Mouse (Mus musculus) macrophage (primary cell): ENCODE data around the gene Tnc. TPM values are rescaled to one million over a fixed set of nuclear protein-coding genes. Genes with fewer than 3 reads are reported as not detected.

Source experiments
- H3K27ac ChIP-seq: fragments of 350-480 bp; formaldehyde crosslinking; 2 replicates; pipeline ENCODE4 v1.9.0; 2021
- H3K36me3 ChIP-seq: fragments of 350-480 bp; formaldehyde crosslinking; 2 replicates; pipeline ENCODE4 v1.9.0; 2021; ENCODE audit errors: inconsistent target
- H3K4me3 ChIP-seq: fragments of 350-480 bp; formaldehyde crosslinking; 2 replicates; pipeline ENCODE4 v1.9.0; 2021; ENCODE audit errors: inconsistent target
- H3K79me2 ChIP-seq: fragments of 350-480 bp; formaldehyde crosslinking; 2 replicates; pipeline ENCODE4 v1.9.0; 2021; ENCODE audit errors: inconsistent target
- WGBS: methylation state at CpG from one replicate; pipeline ENCODE4 v1.1.7; 2026; ENCODE audit warnings: inconsistent platforms; ENCODE audit not compliant: missing documents; 5-methylcytosine and 5-hydroxymethylcytosine counted together
- polyA plus RNA-seq: library from polyadenylated mRNA; stranded (reverse); fragments of 250-400 nt; gene quantifications from 3 replicates; pipeline ENCODE4 v1.2.4, GENCODE M21; 2018; ENCODE audit warnings: inconsistent platforms

Tnc gene
- polyA plus RNA-seq, 1 experiment from 2014 or later, result 0.06 TPM

GRCm38 (mm10) chr4:64048177-64048576, 1.4 kb upstream of the Tnc start:
- Histone ChIP-seq H3K27ac (no peak overlapping the region), H3K36me3 (no peaks in the 10 kb centered on the region), H3K79me2 (no peaks in the 10 kb centered on the region), H3K4me3 (no peak overlapping the region)
- 69% methylated on average over 7 of the region's 7 CpGs for WGBS

GRCm38 (mm10) chr4:64043893-64044292, 2.9 kb downstream of the Tnc start:
- no peaks in the 10 kb centered on the region for H3K36me3 ChIP-seq
- WGBS, result 55% methylated on average over 4 of the region's 4 CpGs

GRCm38 (mm10) chr4:64043371-64043770, 3.4 kb downstream of the Tnc start:
- no peak overlapping the region for H3K27ac ChIP-seq
- no peak overlapping the region for H3K4me3 ChIP-seq
- H3K36me3 ChIP-seq, result no peaks in the 10 kb centered on the region
- no peaks in the 10 kb centered on the region for H3K79me2 ChIP-seq
- WGBS, result 86% methylated on average over 6 of the region's 6 CpGs

More at GRCm38 (mm10) chr4:64043893-64044292, 2.9 kb downstream of the Tnc start:
- Histone ChIP-seq H3K79me2 (no peaks in the 10 kb centered on the region), H3K4me3 (no peak overlapping the region), H3K27ac (no peak overlapping the region)

- Histone ChIP-seq H3K27ac (no peak overlapping the region), H3K79me2 (no peaks in the 10 kb centered on the region), H3K4me3 (no peak overlapping the region), H3K36me3 (no peaks in the 10 kb centered on the region)
- WGBS, result 76% methylated on average over 2 of the region's 2 CpGs
These were observed 7.7 kb downstream of the Tnc start for GRCm38 (mm10) chr4:64039091-64039490.

DNA sequence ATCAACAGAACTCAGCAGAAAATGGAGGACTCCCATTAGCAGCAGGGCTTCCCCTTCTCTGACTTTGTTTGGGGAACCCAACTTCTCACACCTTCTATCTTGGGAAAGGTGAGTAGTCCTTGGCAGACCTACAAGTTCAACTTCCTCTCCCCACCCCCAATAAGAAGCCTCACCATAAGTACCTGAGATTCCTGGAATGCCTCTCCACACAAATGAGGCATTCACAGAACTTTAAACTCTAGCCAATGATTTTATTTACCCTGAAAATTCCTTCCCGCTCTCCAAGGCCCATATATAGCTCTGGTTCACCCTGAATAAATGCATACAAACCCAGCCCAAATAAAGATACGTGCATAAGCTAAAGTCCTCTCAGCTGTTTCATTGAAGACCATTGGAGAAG, 9.3 kb downstream of the Tnc start:
- 88% methylated on average over 2 of the region's 2 CpGs for WGBS
- no peaks in the 10 kb centered on the region for H3K36me3 ChIP-seq
- H3K27ac ChIP-seq, result no peak overlapping the region
- no peaks in the 10 kb centered on the region for H3K79me2 ChIP-seq
- H3K4me3 ChIP-seq, result no peak overlapping the region

- Histone ChIP-seq H3K36me3 (no peaks in the 10 kb centered on the region), H3K4me3 (no peak overlapping the region), H3K27ac (no peak overlapping the region), H3K79me2 (no peaks in the 10 kb centered on the region)
- WGBS, result 86% methylated on average over 1 of the region's 1 CpGs
These were observed 12.1 kb downstream of the Tnc start for GRCm38 (mm10) chr4:64034724-64035123.

- Histone ChIP-seq H3K27ac (no peak overlapping the region), H3K36me3 (no peaks in the 10 kb centered on the region), H3K79me2 (no peaks in the 10 kb centered on the region), H3K4me3 (no peak overlapping the region)
- WGBS, result 58% methylated on average over 2 of the region's 2 CpGs
These were observed 13.6 kb downstream of the Tnc start for GRCm38 (mm10) chr4:64033191-64033590.

GRCm38 (mm10) chr4:64029486-64029885, 17.3 kb downstream of the Tnc start:
- Histone ChIP-seq H3K4me3 (no peak overlapping the region), H3K36me3 (no peaks in the 10 kb centered on the region), H3K79me2 (no peaks in the 10 kb centered on the region), H3K27ac (no peak overlapping the region)
- 71% methylated on average over 1 of the region's 1 CpGs for WGBS

- 93% methylated on average over 6 of the region's 6 CpGs for WGBS
- Histone ChIP-seq H3K4me3 (no peak overlapping the region), H3K79me2 (no peaks in the 10 kb centered on the region), H3K27ac (no peak overlapping the region), H3K36me3 (no peaks in the 10 kb centered on the region)
These were observed 21.2 kb downstream of the Tnc start for GRCm38 (mm10) chr4:64025591-64025990.

DNA sequence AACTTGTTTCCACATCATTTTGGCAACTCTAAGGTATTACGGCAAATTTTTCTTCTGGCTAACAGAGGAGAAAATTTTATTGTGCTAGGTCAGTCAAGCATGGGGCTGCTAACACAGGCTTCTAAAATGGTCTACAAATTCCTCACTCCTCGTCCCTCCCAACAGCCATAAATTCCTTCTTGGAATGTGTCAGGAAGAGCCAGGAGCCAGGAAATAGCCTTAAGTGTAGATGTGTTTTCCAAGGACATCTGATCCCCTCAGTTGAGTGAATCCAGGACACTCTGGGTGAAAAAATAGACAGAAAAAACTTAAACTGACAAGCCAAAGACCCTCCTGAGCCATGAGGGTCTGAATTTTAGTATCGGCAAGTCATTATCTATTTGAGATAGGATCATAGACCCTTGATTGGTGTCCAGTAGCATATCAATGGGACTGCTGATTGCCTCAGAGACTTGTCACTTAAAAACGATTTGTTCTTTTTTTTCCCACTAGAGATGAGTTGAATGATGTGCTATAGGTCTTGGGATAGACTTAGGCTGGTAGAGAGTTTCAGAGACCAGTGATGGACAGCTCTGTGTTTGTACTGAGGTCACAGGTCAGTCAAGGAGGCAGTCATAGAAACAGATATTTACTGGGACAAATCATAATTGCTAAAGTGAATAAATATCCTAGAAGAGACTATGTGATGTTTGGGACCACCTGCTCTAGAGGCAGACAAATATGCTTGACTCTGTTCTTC, 22.6 kb downstream of the Tnc start:
- H3K79me2 ChIP-seq, result no peaks in the 10 kb centered on the region
- 65% methylated on average over 4 of the region's 4 CpGs for WGBS
- no peaks in the 10 kb centered on the region for H3K36me3 ChIP-seq
- no peak overlapping the region for H3K27ac ChIP-seq
- H3K4me3 ChIP-seq, result no peak overlapping the region

DNA sequence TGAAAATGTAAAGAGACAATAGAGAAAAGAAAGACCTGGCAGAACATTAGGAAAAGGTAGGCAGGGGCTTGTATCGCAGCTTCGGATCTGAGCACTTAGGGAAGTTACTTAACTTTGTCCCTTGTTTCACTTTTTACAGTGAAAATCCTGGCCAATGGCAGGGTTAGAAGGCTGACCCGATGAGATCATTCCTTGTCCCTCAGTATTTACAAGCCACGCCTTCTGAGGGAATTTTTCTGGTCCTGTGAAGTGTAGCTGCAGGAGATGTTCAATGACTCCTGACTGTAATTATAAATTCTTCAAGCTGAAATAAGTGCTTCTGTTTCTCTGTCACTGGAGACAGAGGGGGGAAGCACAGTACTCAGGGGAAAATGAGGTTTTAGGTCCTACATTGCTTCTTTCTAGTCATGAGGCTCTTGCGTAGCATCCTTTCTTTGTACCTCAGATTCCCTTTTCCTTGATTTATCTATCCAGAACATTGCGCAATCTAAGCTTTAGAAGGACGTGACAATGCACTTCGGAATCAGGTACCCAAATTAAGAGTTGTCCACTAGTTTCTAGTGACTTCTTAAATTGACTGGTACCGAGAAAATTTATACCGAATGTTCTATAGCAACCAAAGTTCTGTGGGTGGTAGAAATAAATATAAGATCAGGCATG, 25.8 kb downstream of the Tnc start:
- no peaks in the 10 kb centered on the region for H3K79me2 ChIP-seq
- WGBS, result 91% methylated on average over 10 of the region's 10 CpGs
- no peak overlapping the region for H3K27ac ChIP-seq
- no peaks in the 10 kb centered on the region for H3K36me3 ChIP-seq
- no peak overlapping the region for H3K4me3 ChIP-seq

DNA sequence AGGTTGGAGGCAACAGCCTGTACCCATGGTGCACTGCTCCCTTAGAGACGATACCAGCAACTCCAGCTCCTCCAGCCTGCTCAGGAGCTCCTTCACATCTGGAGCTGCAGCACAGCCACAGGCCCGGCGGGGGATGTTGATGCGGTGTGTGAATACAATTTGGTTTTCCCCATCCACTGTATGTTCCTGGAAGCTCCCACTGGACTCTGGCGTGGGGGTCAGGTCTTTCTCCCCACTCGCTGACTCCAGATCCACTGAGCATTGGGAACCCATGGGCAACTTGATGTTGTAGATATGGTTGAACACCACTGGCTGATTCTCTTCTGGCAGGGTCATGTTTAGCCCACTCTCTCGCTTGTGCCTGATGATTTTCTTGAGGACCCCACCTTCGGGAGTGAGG, 26.7 kb downstream of the Tnc start:
- Histone ChIP-seq H3K79me2 (no peaks in the 10 kb centered on the region), H3K27ac (no peak overlapping the region), H3K4me3 (no peak overlapping the region), H3K36me3 (no peaks in the 10 kb centered on the region)
- 90% methylated on average over 6 of the region's 8 CpGs for WGBS

DNA sequence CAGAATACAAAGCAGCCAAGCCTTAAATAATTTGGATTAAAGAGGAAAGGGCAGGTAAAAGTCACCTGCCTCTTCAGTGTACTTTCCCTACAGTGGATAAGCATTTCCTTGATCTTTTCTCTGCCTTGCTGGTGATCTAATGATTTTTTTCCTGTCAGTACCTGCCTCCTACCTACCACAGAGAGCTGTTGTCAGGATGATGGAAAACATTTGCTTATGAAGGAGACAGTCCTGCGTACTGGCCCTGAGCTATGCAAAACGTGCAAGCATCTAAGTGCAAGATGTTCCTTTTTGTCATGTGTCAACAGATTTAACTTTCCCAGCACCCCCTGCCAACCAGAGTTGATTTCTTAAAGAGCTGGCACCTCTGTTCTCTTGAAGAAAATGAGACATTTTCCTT, 35.5 kb downstream of the Tnc start:
- Histone ChIP-seq H3K27ac (no peak overlapping the region), H3K4me3 (no peak overlapping the region), H3K36me3 (no peaks in the 10 kb centered on the region), H3K79me2 (no peaks in the 10 kb centered on the region)
- 63% methylated on average over 2 of the region's 2 CpGs for WGBS

GRCm38 (mm10) chr4:64009936-64010335, 36.9 kb downstream of the Tnc start:
- H3K27ac ChIP-seq, result no peak overlapping the region
- H3K4me3 ChIP-seq, result no peak overlapping the region
- WGBS, result 89% methylated on average over 1 of the region's 1 CpGs
- no peaks in the 10 kb centered on the region for H3K36me3 ChIP-seq
- no peaks in the 10 kb centered on the region for H3K79me2 ChIP-seq

DNA sequence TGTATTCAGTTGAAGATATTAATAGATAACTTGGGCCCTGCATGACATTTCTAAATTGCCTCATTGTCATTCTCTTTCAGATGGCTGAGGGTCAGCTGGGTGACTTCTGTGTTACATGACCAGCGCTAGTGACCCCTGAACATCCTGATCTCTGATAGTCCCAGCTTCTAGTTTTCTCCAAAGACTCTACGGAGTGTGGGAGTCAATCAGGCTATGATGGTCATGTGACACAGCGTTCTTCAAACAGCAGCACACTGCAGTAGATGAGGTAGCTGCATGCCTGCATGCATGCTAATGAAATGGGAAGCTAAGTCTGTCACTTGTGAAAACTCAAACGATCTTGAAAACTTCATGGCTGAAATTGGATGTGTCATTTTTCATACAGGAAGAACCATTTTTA, 41.6 kb downstream of the Tnc start:
- Histone ChIP-seq H3K4me3 (no peak overlapping the region), H3K79me2 (no peaks in the 10 kb centered on the region), H3K36me3 (no peaks in the 10 kb centered on the region), H3K27ac (no peak overlapping the region)
- 91% methylated on average over 4 of the region's 4 CpGs for WGBS
